Mouse (Mus musculus) forebrain, embryonic 12.5 days (tissue): ENCODE results near the gene Olfr603. TPM values are rescaled to one million over a fixed set of nuclear protein-coding genes. Genes with fewer than 3 reads are reported as not detected.
"Not testable (repeated sequence)": the region's sequence is repeated elsewhere in the genome, so short reads cannot be mapped to it uniquely, and the experiment has no call there.

ENCODE experiments used
- ATAC-seq: fragments of 200-750 bp; cut with Nextera tagmentation; 2 replicates; pipeline ENCODE4 v1.8.0; 2017; ENCODE audit warnings: moderate TSS enrichment; ENCODE audit not compliant: low FRiP score
- H3K27ac ChIP-seq: fragments of 300-500 bp; sonication (generic); 2 replicates; pipeline ENCODE4 v1.5.1; 2016; ENCODE audit warnings: mild to moderate bottlenecking
- H3K27me3 ChIP-seq: fragments of 300-500 bp; sonication (generic); 2 replicates; pipeline ENCODE4 v1.6.1; 2016; ENCODE audit warnings: mild to moderate bottlenecking
- H3K36me3 ChIP-seq: fragments of 300-500 bp; sonication (generic); replicated peaks from 2 replicates; pipeline ENCODE4 v1.6.1; 2016; ENCODE audit warnings: mild to moderate bottlenecking
- H3K4me1 ChIP-seq: fragments of 300-500 bp; sonication (generic); 2 replicates; pipeline ENCODE4 v1.6.1; 2016
- H3K4me2 ChIP-seq: fragments of 300-500 bp; sonication (generic); 2 replicates; pipeline ENCODE4 v1.6.1; 2016; ENCODE audit warnings: mild to moderate bottlenecking, moderate library complexity
- H3K4me3 ChIP-seq: fragments of 300-500 bp; sonication (generic); replicated peaks from 2 replicates; pipeline ENCODE4 v1.5.1; 2016; ENCODE audit warnings: mild to moderate bottlenecking
- H3K9ac ChIP-seq: fragments of 300-500 bp; sonication (generic); 2 replicates; pipeline ENCODE4 v1.6.1; 2016; ENCODE audit warnings: mild to moderate bottlenecking
- H3K9me3 ChIP-seq: fragments of 300-500 bp; sonication (generic); 2 replicates; pipeline ENCODE4 v1.6.1; 2016
- WGBS: fragments of 180-500 bp; shearing (Covaris S2); methylation state at CpG from one replicate; pipeline ENCODE4 v1.1.7; 2016; 5-methylcytosine and 5-hydroxymethylcytosine counted together
- microRNA-seq: library from miRNA; unstranded; fragments of <30 nt; microRNA quantifications from one replicate; pipeline ENCODE4, GENCODE M21; 2017
- polyA plus RNA-seq: library from polyadenylated mRNA; unstranded; fragments of >200 nt; fragmentation: Nextera tagmentation; extraction: Ambion mirVana; gene quantifications from 2 replicates; pipeline ENCODE4 v1.2.1, GENCODE M21; 2016

Olfr603 gene
- polyA plus RNA-seq: not detected in 2 replicates

- no peak within 1 kb of the TSS for H3K27ac ChIP-seq
- ATAC-seq: no peak
- H3K36me3 ChIP-seq: no peaks in the 10 kb centered on the region
- H3K9me3 ChIP-seq: no peaks in the 10 kb centered on the region
- H3K4me2 ChIP-seq: no peak within 1 kb of the TSS
- no peak within 1 kb of the TSS for H3K9ac ChIP-seq
- no peak within 1 kb of the TSS for H3K4me3 ChIP-seq
- no peaks in the 10 kb centered on the region for H3K4me1 ChIP-seq
- H3K27me3 ChIP-seq: no peaks in the 10 kb centered on the region
Observed at GRCm38 (mm10) chr7:103386077-103386476, at the start of gene Olfr603. Olfr603 (minus strand) TSS chr7:103386177.

- not testable (repeated sequence) for H3K4me1 ChIP-seq, H3K4me3 ChIP-seq, H3K9ac ChIP-seq, H3K9me3 ChIP-seq, H3K4me2 ChIP-seq, H3K36me3 ChIP-seq, H3K27me3 ChIP-seq, ATAC-seq, H3K27ac ChIP-seq
- 64% methylated on average over 1 of the region's 1 CpGs for WGBS
Observed at GRCm38 (mm10) chr7:103414772-103415171, 28.8 kb upstream of the Olfr603 start, which contains the start of gene Usp17lc. Usp17lc (plus strand) TSS chr7:103415072.

DNA sequence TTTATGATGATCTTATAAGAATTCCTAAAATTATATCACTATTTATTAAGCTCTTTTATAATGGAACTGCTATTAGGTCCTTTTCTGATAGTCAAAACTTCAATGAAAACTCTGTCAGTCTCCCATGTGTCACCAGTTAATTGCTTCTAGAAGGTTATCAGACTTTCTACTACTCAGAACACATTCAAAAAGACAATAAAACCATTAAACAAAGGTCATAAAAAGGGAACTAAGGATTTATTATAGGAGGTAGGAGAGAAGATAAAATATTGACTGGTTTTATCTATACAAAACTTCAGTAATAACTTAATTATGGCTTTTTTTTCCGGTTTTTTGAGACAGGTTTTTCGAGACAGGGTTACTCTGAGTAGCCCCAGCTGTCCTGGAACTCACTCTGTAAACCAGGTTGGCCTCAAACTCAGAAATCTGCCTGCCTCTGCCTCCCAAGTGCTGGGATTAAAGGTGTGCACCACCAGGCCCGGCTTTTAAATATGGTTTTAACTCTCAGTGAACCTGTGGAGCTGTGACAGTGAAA is 20.6 kb upstream of the Olfr603 start:
- H3K9ac ChIP-seq, H3K4me2 ChIP-seq, H3K4me1 ChIP-seq, H3K9me3 ChIP-seq, H3K27me3 ChIP-seq, H3K4me3 ChIP-seq, H3K36me3 ChIP-seq, ATAC-seq, H3K27ac ChIP-seq: not testable (repeated sequence)
- 76% methylated on average over 3 of the region's 3 CpGs for WGBS

DNA sequence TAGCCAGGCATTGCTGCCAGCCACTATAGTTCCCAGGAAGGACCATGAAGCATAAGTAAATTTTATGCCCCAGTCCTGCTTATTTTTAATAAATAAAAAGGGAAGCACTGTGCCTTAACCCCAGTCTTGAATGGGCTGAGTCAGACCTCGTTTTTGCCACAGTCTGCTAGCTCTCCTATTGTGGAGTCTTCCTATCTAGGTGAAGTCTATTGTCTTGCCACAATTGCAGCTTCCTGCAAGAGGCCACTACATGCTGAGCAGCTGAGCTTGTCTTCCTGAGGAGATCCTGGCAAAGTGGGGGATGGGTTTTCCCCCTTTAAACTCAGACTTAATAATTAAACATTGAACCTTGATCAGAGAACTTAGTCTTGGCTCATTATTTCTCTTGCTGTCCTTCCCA is 13.0 kb upstream of the Olfr603 start:
- H3K27ac ChIP-seq: no peak overlapping the region
- no peak overlapping the region for H3K4me2 ChIP-seq
- WGBS: 3% methylated on average over 1 of the region's 1 CpGs
- no peak overlapping the region for H3K9ac ChIP-seq
- H3K4me3 ChIP-seq: no peak overlapping the region
- H3K27me3 ChIP-seq: no peaks in the 10 kb centered on the region
- no peaks in the 10 kb centered on the region for H3K36me3 ChIP-seq
- H3K4me1 ChIP-seq: no peaks in the 10 kb centered on the region
- no peak for ATAC-seq
- no peaks in the 10 kb centered on the region for H3K9me3 ChIP-seq

DNA sequence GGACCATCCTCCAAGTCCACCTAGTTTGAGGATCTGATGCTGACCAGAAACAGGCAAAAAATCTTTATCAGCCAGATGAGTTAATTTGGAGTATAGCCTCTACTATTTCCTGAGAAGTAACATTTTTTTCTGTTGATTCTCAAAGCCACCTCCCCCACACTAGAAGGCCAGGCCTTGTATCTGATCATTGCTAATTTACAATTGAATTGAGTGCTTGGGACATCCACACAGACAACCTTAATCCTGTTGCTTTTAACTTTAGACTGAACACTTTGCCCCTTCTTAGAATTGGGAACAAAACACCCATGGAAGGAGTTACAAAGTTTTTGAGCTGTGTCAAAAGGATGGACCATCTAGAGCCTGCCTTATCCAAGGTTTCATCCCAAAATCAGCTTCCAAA is 11.8 kb upstream of the Olfr603 start:
- Histone ChIP-seq H3K27ac (no peak overlapping the region), H3K4me1 (no peaks in the 10 kb centered on the region), H3K9ac (no peak overlapping the region), H3K27me3 (no peaks in the 10 kb centered on the region), H3K4me3 (no peak overlapping the region), H3K36me3 (no peaks in the 10 kb centered on the region), H3K4me2 (no peak overlapping the region), H3K9me3 (no peaks in the 10 kb centered on the region)
- ATAC-seq: no peak

GRCm38 (mm10) chr7:103362555-103362954 is 23.4 kb downstream of the Olfr603 start, which contains the start of gene Olfr601:
Olfr601 (minus strand) TSS chr7:103362655.
- no peak for ATAC-seq
- 90% methylated on average over 1 of the region's 1 CpGs for WGBS
- Histone ChIP-seq H3K4me1 (no peaks in the 10 kb centered on the region), H3K36me3 (no peaks in the 10 kb centered on the region), H3K9me3 (no peaks in the 10 kb centered on the region), H3K4me3 (no peak within 1 kb of the TSS), H3K9ac (no peak within 1 kb of the TSS), H3K27ac (no peak within 1 kb of the TSS), H3K4me2 (no peak within 1 kb of the TSS), H3K27me3 (no peaks in the 10 kb centered on the region)

GRCm38 (mm10) chr7:103349569-103349968 is 36.4 kb downstream of the Olfr603 start, which contains the start of gene Olfr600:
Olfr600 (minus strand) TSS chr7:103349669.
- H3K9me3 ChIP-seq: no peaks in the 10 kb centered on the region
- H3K4me3 ChIP-seq: no peak within 1 kb of the TSS
- no peak for ATAC-seq
- no peak within 1 kb of the TSS for H3K9ac ChIP-seq
- no peaks in the 10 kb centered on the region for H3K36me3 ChIP-seq
- no peaks in the 10 kb centered on the region for H3K4me1 ChIP-seq
- H3K4me2 ChIP-seq: no peak within 1 kb of the TSS
- H3K27me3 ChIP-seq: no peaks in the 10 kb centered on the region
- no peak within 1 kb of the TSS for H3K27ac ChIP-seq

DNA sequence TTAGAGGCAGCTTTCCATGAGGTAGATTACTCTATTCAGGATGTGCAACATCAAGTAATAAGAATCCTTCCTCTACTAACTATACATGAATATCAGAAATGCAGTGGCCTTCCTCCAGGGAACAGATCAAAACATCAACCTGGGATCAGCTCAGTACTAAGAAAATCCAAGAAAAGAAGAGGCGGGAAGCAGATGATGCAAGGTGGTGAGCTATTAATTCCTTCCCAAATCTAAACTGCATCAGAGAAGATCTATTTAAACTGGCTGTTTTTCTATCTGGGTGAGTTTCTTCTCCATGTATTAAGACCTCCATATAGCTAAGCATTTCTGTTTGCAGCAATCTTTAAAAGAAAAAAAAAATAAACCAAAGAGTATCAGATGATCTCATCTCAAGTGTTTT is 50.4 kb downstream of the Olfr603 start, which contains the start of gene Olfr599:
Gene Olfr599 (plus strand): TSS at position 301 of the 400 bp plus-strand sequence.
- H3K4me3 ChIP-seq: no peak within 1 kb of the TSS
- H3K4me1 ChIP-seq: no peaks in the 10 kb centered on the region
- no peak within 1 kb of the TSS for H3K27ac ChIP-seq
- H3K9me3 ChIP-seq: no peaks in the 10 kb centered on the region
- WGBS: 84% methylated on average over 1 of the region's 1 CpGs
- H3K27me3 ChIP-seq: no peaks in the 10 kb centered on the region
- no peaks in the 10 kb centered on the region for H3K36me3 ChIP-seq
- H3K9ac ChIP-seq: no peak within 1 kb of the TSS
- H3K4me2 ChIP-seq: no peak within 1 kb of the TSS
- no peak for ATAC-seq

Small RNA genes within 50 kb of the gene (microRNA-seq; reads per million reads assigned to microRNA genes)
- gene Gm25774: not detected

Other genes starting within 250 kb of the Olfr603 start
- gene Olfr588-ps1, start 245.3 kb downstream of the Olfr603 start, polyA plus RNA-seq: not detected in 2 replicates
- not detected in 2 replicates for gene Olfr589, start 229.8 kb downstream of the Olfr603 start, polyA plus RNA-seq
- not detected in 2 replicates for gene Olfr591, start 207.8 kb downstream of the Olfr603 start, polyA plus RNA-seq
- gene Olfr592, start 201.4 kb downstream of the Olfr603 start, polyA plus RNA-seq: not detected in 2 replicates
- not detected in 2 replicates for gene Olfr593, start 174.3 kb downstream of the Olfr603 start, polyA plus RNA-seq
- not detected in 2 replicates for gene Olfr594, start 169.2 kb downstream of the Olfr603 start, polyA plus RNA-seq
- gene Usp17ld, start 133.7 kb downstream of the Olfr603 start, polyA plus RNA-seq: not detected in 2 replicates
- not detected in 2 replicates for gene Olfr596, start 80.5 kb downstream of the Olfr603 start, polyA plus RNA-seq
- gene Olfr597, start 69.9 kb downstream of the Olfr603 start, polyA plus RNA-seq: 0.20 TPM in 1 of 2 replicates, not detected in the other
- not detected in 2 replicates for gene Olfr598, start 62.6 kb downstream of the Olfr603 start, polyA plus RNA-seq
- gene Olfr599, start 50.3 kb downstream of the Olfr603 start, polyA plus RNA-seq: not detected in 2 replicates
- gene Olfr600, start 36.5 kb downstream of the Olfr603 start, polyA plus RNA-seq: not detected in 2 replicates
- gene Olfr601, start 23.5 kb downstream of the Olfr603 start, polyA plus RNA-seq: not detected in 2 replicates
- not detected in 2 replicates for gene Usp17lc, start 28.9 kb upstream of the Olfr603 start, polyA plus RNA-seq
- gene Olfr605, start 59.3 kb upstream of the Olfr603 start, polyA plus RNA-seq: not detected in 2 replicates
- gene Olfr606, start 62.9 kb upstream of the Olfr603 start, polyA plus RNA-seq: not detected in 2 replicates
- gene Olfr607, start 78.0 kb upstream of the Olfr603 start, polyA plus RNA-seq: not detected in 2 replicates
- gene Olfr608, start 83.7 kb upstream of the Olfr603 start, polyA plus RNA-seq: not detected in 2 replicates
- gene Olfr609, start 111.9 kb upstream of the Olfr603 start, polyA plus RNA-seq: not detected in 2 replicates
- not detected in 2 replicates for gene Olfr610, start 125.9 kb upstream of the Olfr603 start, polyA plus RNA-seq
- not detected in 2 replicates for gene Olfr611, start 134.7 kb upstream of the Olfr603 start, polyA plus RNA-seq
- gene Olfr612, start 156.5 kb upstream of the Olfr603 start, polyA plus RNA-seq: not detected in 2 replicates
- not detected in 2 replicates for gene Olfr613, start 161.9 kb upstream of the Olfr603 start, polyA plus RNA-seq
- not detected in 2 replicates for gene Olfr615, start 169.9 kb upstream of the Olfr603 start, polyA plus RNA-seq
- gene Olfr616, start 183.0 kb upstream of the Olfr603 start, polyA plus RNA-seq: not detected in 2 replicates
- not detected in 2 replicates for gene Olfr617, start 186.9 kb upstream of the Olfr603 start, polyA plus RNA-seq
- not detected in 2 replicates for gene Olfr618, start 203.9 kb upstream of the Olfr603 start, polyA plus RNA-seq
- gene Olfr619, start 214.4 kb upstream of the Olfr603 start, polyA plus RNA-seq: not detected in 2 replicates
- gene Olfr620, start 226.4 kb upstream of the Olfr603 start, polyA plus RNA-seq: not detected in 2 replicates